Mouse (Mus musculus): ENCODE results near the gene Samd15.

Samd15 gene

GRCm38 (mm10) chr12:87236882-87237483, 37.5 kb downstream of the Samd15 start:
- no peak for DNase-seq

- DNase-seq: no peak
Observed at GRCm38 (mm10) chr12:87238632-87239031, 39.1 kb downstream of the Samd15 start, which contains the start of gene Noxred1. TSS of gene Noxred1 (minus strand) at chr12:87238732.

DNA sequence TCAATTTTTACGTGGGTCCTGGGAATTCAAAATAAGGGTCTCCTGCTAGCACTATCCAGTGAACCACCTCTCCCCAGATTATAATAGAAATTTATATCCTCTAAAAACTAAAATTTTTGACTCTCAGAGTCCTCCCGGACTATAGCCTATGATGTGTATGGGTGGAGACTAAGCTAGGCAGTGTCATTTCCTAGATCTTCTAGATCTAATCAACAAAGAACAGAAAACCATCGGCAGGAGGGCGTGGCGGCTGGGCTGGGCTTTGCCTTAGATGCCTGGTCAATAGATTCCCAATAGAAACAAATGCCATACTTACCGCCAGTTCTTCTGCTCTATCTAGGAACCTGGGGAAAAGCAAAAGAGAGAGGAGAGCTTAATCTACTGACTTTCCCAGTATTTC, 50.6 kb downstream of the Samd15 start:
- DNase-seq: no peak

GRCm38 (mm10) chr12:87253878-87254277, 54.4 kb downstream of the Samd15 start:
- no peak for DNase-seq

- no peak for DNase-seq
Observed at GRCm38 (mm10) chr12:87256629-87257028, 57.1 kb downstream of the Samd15 start.

- DNase-seq: no peak
Observed at GRCm38 (mm10) chr12:87260562-87260961, 61.0 kb downstream of the Samd15 start.
